Mouse (Mus musculus) spleen, adult 2 months (tissue): ENCODE results near the gene Slc22a23.

Source experiments
- CTCF ChIP-seq: fragments of 200-500 bp; IDR thresholded peaks from 2 replicates; pipeline ENCODE4 v1.5.1; 2011; ENCODE audit warnings: mild to moderate bottlenecking, inconsistent platforms; ENCODE audit not compliant: insufficient read depth, insufficient read length, insufficient replicate concordance; ENCODE audit errors: extremely low read depth
- POLR2A ChIP-seq: fragments of 200-500 bp; IDR thresholded peaks from 2 replicates; pipeline ENCODE4 v1.6.1; 2011; ENCODE audit warnings: low read depth, low read length, inconsistent platforms

- TF ChIP-seq POLR2A (no peak), CTCF (peak; percentile 67; the same call in 1 of the 2 replicates)
These were observed 157.4 kb downstream of the Slc22a23 start for GRCm38 (mm10) chr13:34187571-34187970.
